Mouse (Mus musculus) midbrain, embryonic 14.5 days (tissue): Measurements from ENCODE around the gene Nek5. TPM values are rescaled to one million over a fixed set of nuclear protein-coding genes. Genes with fewer than 3 reads are reported as not detected.

Source experiments
- ATAC-seq: fragments of 200-750 bp; cut with Nextera tagmentation; 2 replicates; pipeline ENCODE4 v1.8.0; 2017; ENCODE audit warnings: moderate number of reproducible peaks, moderate library complexity; ENCODE audit not compliant: low FRiP score, low TSS enrichment
- DNase-seq: peaks from one replicate; pipeline ENCODE4 v3.0.0-alpha.2; 2015
- H3K27ac ChIP-seq: fragments of 300-500 bp; sonication (generic); replicated peaks from 2 replicates; pipeline ENCODE4 v1.5.1; 2014; ENCODE audit warnings: mild to moderate bottlenecking, low read depth, low read length, moderate library complexity
- H3K27me3 ChIP-seq: fragments of 300-500 bp; sonication (generic); 2 replicates; pipeline ENCODE4 v1.6.1; 2014; ENCODE audit warnings: low read length, control low read depth, mixed read lengths; ENCODE audit not compliant: control insufficient read depth, insufficient read depth
- H3K36me3 ChIP-seq: fragments of 300-500 bp; sonication (generic); 2 replicates; pipeline ENCODE4 v1.6.1; 2014; ENCODE audit warnings: low read length, control low read depth; ENCODE audit not compliant: control insufficient read depth, insufficient read depth
- H3K4me1 ChIP-seq: fragments of 300-500 bp; sonication (generic); 2 replicates; pipeline ENCODE4 v1.6.1; 2014; ENCODE audit warnings: mild to moderate bottlenecking, antibody characterized with exemption, low read length, control low read depth; ENCODE audit not compliant: control insufficient read depth, insufficient read depth
- H3K4me2 ChIP-seq: fragments of 300-500 bp; sonication (generic); 2 replicates; pipeline ENCODE4 v1.6.1; 2014; ENCODE audit warnings: mild to moderate bottlenecking, low read length, moderate library complexity
- H3K4me3 ChIP-seq: fragments of 300-500 bp; sonication (generic); replicated peaks from 2 replicates; pipeline ENCODE4 v1.5.1; 2014; ENCODE audit warnings: low read depth, low read length
- H3K9ac ChIP-seq: fragments of 300-500 bp; sonication (generic); replicated peaks from 2 replicates; pipeline ENCODE4 v1.6.1; 2014; ENCODE audit warnings: mild to moderate bottlenecking, low read length, moderate library complexity
- H3K9me3 ChIP-seq: fragments of 300-500 bp; sonication (generic); 2 replicates; pipeline ENCODE4 v1.6.1; 2016; ENCODE audit warnings: low read length, control low read depth, mixed read lengths; ENCODE audit not compliant: control insufficient read depth
- WGBS: fragments of 180-500 bp; shearing (Covaris S2); extraction: QIAGEN DNeasy Blood & Tissue Kit; methylation state at CpG from one replicate; pipeline ENCODE4 v1.1.7; 2014; 5-methylcytosine and 5-hydroxymethylcytosine counted together
- polyA plus RNA-seq: library from polyadenylated mRNA; unstranded; fragments of >200 nt; fragmentation: Nextera tagmentation; extraction: Ambion mirVana; gene quantifications from 2 replicates; pipeline ENCODE4 v1.2.1, GENCODE M21; 2014

Gene Nek5
- 0.28 and 0.49 TPM in 2 replicates for polyA plus RNA-seq

- ATAC-seq (peak; percentile 55; the same call in 1 of the 2 replicates), DNase-seq (peak; percentile 71)
- Histone ChIP-seq H3K4me1 (no peaks in the 10 kb centered on the region), H3K9ac (no peak within 1 kb of the TSS; the same call in 1 of the 2 replicates), H3K27ac (no peak within 1 kb of the TSS), H3K9me3 (no peaks in the 10 kb centered on the region), H3K36me3 (peaks cover 24% of the 10 kb centered on the region), H3K4me3 (peak within 1 kb of the TSS; percentile 27), H3K4me2 (peak within 1 kb of the TSS; percentile 58), H3K27me3 (no peaks in the 10 kb centered on the region)
- 1% methylated on average over 28 of the region's 29 CpGs for WGBS
These were observed at the start of gene Nek5 for GRCm38 (mm10) chr8:22124220-22125152. Gene Nek5, minus strand, starts transcription at chr8:22125053.

- H3K36me3 ChIP-seq, result peaks cover 12% of the 10 kb centered on the region
- no peaks in the 10 kb centered on the region for H3K4me1 ChIP-seq
- WGBS, result 92% methylated on average over 5 of the region's 5 CpGs
- H3K4me2 ChIP-seq, result no peak overlapping the region
- no peak overlapping the region for H3K27ac ChIP-seq
- no peak overlapping the region for H3K4me3 ChIP-seq
- H3K9ac ChIP-seq, result no peak overlapping the region
- DNase-seq, result no peak
- no peaks in the 10 kb centered on the region for H3K27me3 ChIP-seq
- no peak for ATAC-seq
- H3K9me3 ChIP-seq, result no peaks in the 10 kb centered on the region
These were observed 44.3 kb upstream of the Nek5 start for GRCm38 (mm10) chr8:22169167-22169566.

GRCm38 (mm10) chr8:22166080-22166603 lies 41.3 kb upstream of the Nek5 start, which contains the start of gene Nek3:
Gene Nek3, minus strand, starts transcription at chr8:22166435.
- ATAC-seq (peak; percentile 96), DNase-seq (peak; percentile 95)
- Histone ChIP-seq H3K9ac (peak within 1 kb of the TSS; percentile 57), H3K4me1 (no peaks in the 10 kb centered on the region), H3K36me3 (peaks cover 12% of the 10 kb centered on the region), H3K27me3 (no peaks in the 10 kb centered on the region), H3K4me2 (peak within 1 kb of the TSS; percentile 59), H3K9me3 (no peaks in the 10 kb centered on the region), H3K27ac (peak within 1 kb of the TSS; percentile 85), H3K4me3 (peak within 1 kb of the TSS; percentile 50)
- 0% methylated on average over 41 of the region's 43 CpGs for WGBS

- no peaks in the 10 kb centered on the region for H3K9me3 ChIP-seq
- no peaks in the 10 kb centered on the region for H3K27me3 ChIP-seq
- peaks cover 12% of the 10 kb centered on the region for H3K36me3 ChIP-seq
- H3K9ac ChIP-seq, result peak overlapping the region; percentile 57
- peak overlapping the region; percentile 59 for H3K4me2 ChIP-seq
- DNase-seq, result no peak
- peak overlapping the region; percentile 50 for H3K4me3 ChIP-seq
- 52% methylated on average over 10 of the region's 10 CpGs for WGBS
- H3K27ac ChIP-seq, result peak overlapping the region; percentile 85
- peak; percentile 62 for ATAC-seq
- no peaks in the 10 kb centered on the region for H3K4me1 ChIP-seq
These were observed 40.6 kb upstream of the Nek5 start for GRCm38 (mm10) chr8:22165251-22166079.

GRCm38 (mm10) chr8:22164431-22164830 lies 39.6 kb upstream of the Nek5 start:
- no peak for DNase-seq
- 96% methylated on average over 10 of the region's 10 CpGs for WGBS

GRCm38 (mm10) chr8:22162206-22162605 lies 37.4 kb upstream of the Nek5 start:
- Histone ChIP-seq H3K4me1 (no peaks in the 10 kb centered on the region), H3K4me3 (no peak overlapping the region), H3K9ac (no peak overlapping the region), H3K4me2 (no peak overlapping the region), H3K27ac (no peak overlapping the region), H3K27me3 (no peaks in the 10 kb centered on the region), H3K36me3 (peaks cover 10% of the 10 kb centered on the region; the same call in 1 of the 2 replicates), H3K9me3 (no peaks in the 10 kb centered on the region)
- DNase-seq (no peak), ATAC-seq (no peak)
- 92% methylated on average over 8 of the region's 8 CpGs for WGBS

More at GRCm38 (mm10) chr8:22164431-22164830, 39.6 kb upstream of the Nek5 start:
- Histone ChIP-seq H3K4me3 (no peak overlapping the region), H3K4me2 (no peak overlapping the region), H3K36me3 (peaks cover 15% of the 10 kb centered on the region), H3K4me1 (no peaks in the 10 kb centered on the region), H3K9ac (no peak overlapping the region), H3K9me3 (no peaks in the 10 kb centered on the region), H3K27me3 (no peaks in the 10 kb centered on the region), H3K27ac (no peak overlapping the region)
- ATAC-seq, result no peak

GRCm38 (mm10) chr8:22150345-22150663 lies 25.5 kb upstream of the Nek5 start:
- no peak for ATAC-seq
- no peak for DNase-seq
- Histone ChIP-seq H3K4me2 (no peak overlapping the region), H3K9ac (no peak overlapping the region), H3K36me3 (peaks cover 8% of the 10 kb centered on the region), H3K9me3 (no peaks in the 10 kb centered on the region), H3K27me3 (no peaks in the 10 kb centered on the region), H3K4me3 (no peak overlapping the region), H3K4me1 (no peaks in the 10 kb centered on the region), H3K27ac (no peak overlapping the region)
- WGBS, result 90% methylated on average over 3 of the region's 3 CpGs

- H3K4me3 ChIP-seq, result no peak overlapping the region
- DNase-seq (no peak), ATAC-seq (no peak)
- no peak overlapping the region for H3K9ac ChIP-seq
- no peaks in the 10 kb centered on the region for H3K9me3 ChIP-seq
- H3K4me1 ChIP-seq, result no peaks in the 10 kb centered on the region
- H3K36me3 ChIP-seq, result peaks cover 8% of the 10 kb centered on the region
- H3K27ac ChIP-seq, result no peak overlapping the region
- 94% methylated on average over 11 of the region's 11 CpGs for WGBS
- H3K4me2 ChIP-seq, result no peak overlapping the region
- H3K27me3 ChIP-seq, result no peaks in the 10 kb centered on the region
These were observed 24.9 kb upstream of the Nek5 start for GRCm38 (mm10) chr8:22149643-22150344.
